Mouse (Mus musculus): ENCODE results near the gene Tnks1bp1. TPM values are rescaled to one million over a fixed set of nuclear protein-coding genes. Genes with fewer than 3 reads are reported as not detected.

Gene Tnks1bp1
- 10 to 100 TPM in 1 of 2 experiments, 1 to 10 TPM in 1; 7.1 to 11.7 TPM for total RNA-seq (2023)

GRCm38 (mm10) chr2:85047596-85048167, at the start of gene Tnks1bp1:
TSS of gene Tnks1bp1 (plus strand) at chr2:85048022.

DNA sequence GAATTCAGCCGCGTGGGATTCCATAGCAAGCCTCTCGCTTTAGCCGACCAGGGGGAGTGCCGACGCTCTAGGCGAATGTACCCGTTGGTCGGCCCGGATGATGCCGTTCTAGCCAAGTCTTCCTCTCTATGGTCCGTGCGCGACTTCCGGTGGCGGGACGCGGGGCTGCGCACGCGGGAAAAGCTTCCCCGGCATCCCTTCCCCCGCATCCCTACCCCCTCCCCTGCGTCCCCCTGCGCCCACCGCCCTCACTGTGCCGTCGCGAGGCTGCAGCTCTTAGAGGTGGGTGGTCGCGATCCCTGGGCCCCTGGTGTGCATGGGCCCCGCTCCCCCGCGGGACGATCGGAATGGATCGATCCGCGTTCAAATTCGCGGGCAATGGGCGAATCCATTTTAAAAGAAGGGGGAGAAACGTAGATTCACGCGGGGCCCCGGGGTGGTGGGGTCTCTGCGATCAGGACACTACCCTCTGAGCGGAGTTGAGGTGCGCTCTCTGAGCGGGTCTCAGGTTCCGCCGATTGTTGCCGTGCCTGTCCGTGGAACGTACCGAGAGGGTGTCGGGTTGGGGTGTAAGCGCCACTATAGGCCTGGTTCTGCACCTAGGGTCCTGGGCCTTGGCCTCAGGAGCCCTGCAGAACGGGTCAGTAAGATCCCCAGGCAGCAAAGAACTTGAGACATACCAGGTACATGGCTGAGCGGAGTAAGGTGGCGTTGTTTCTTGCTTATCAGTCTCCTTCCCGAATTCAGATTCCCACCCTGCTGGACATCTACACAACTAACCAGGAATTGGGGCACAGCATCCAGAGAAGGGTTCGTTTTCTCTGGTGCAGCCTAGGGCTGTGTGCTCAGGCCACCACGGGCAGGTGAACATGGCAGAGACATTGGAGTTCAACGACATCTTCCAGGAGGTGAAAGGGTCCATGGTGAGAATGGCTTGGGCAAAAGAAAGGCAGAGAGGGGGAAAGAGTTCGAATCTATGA, 10.5 kb upstream of the Tnks1bp1 start, which contains the start of the genes Ssrp1 and P2rx3:
Ssrp1 (plus strand) TSS at position 188 of the 980 bp plus-strand sequence.
P2rx3 (minus strand) TSS at position 416 of the 980 bp plus-strand sequence.

Other genes starting within 250 kb of the Tnks1bp1 start
- 10 to 100 TPM; 21.7 to 29.5 TPM for gene Ube2l6, start 249.2 kb upstream of the Tnks1bp1 start, total RNA-seq (2023)
- under 1 TPM in 1 of 2 experiments, not detected in 1; 0.35 TPM for gene Smtnl1, start 225.4 kb upstream of the Tnks1bp1 start, total RNA-seq (2023)
- 1 to 10 TPM; 5.6 to 7.0 TPM for gene Timm10, start 221.0 kb upstream of the Tnks1bp1 start, total RNA-seq (2023)
- 10 to 100 TPM in 1 of 2 experiments, 1 to 10 TPM in 1; 6.7 to 11.0 TPM for gene Slc43a1, start 209.2 kb upstream of the Tnks1bp1 start, total RNA-seq (2023)
- not detected for gene Rtn4rl2, start 161.3 kb upstream of the Tnks1bp1 start, total RNA-seq (2023)
- 10 to 100 TPM; 38.7 to 54.8 TPM for gene Slc43a3, start 111.4 kb upstream of the Tnks1bp1 start, total RNA-seq (2023)
- gene Prg2, start 67.6 kb upstream of the Tnks1bp1 start, total RNA-seq (2023) = 100 to 1,000 TPM; 120 to 419 TPM
- gene Prg3, start 59.8 kb upstream of the Tnks1bp1 start, total RNA-seq (2023) = 10 to 100 TPM in 1 of 2 experiments, 1 to 10 TPM in 1; 6.6 to 27.0 TPM
- 100 to 1,000 TPM; 104 to 111 TPM for gene Ssrp1, start 10.8 kb upstream of the Tnks1bp1 start, total RNA-seq (2023)
- gene P2rx3, start 10.6 kb upstream of the Tnks1bp1 start, total RNA-seq (2023) = under 1 TPM; 0.37 to 0.38 TPM
- gene Aplnr, start 88.2 kb downstream of the Tnks1bp1 start, total RNA-seq (2023) = 1 to 10 TPM; 2.3 TPM
- gene Lrrc55, start 149.2 kb downstream of the Tnks1bp1 start, total RNA-seq (2023) = not detected

All from neutrophil, adult 59 days (primary cell).